Mouse (Mus musculus) lung, postnatal 0 days (tissue): Measurements from ENCODE around the gene A730049H05Rik.

Source experiments
- CTCF ChIP-seq: IDR thresholded peaks from 2 replicates; pipeline ENCODE4 v1.5.1; 2016; ENCODE audit warnings: antibody characterized with exemption, mild to moderate bottlenecking
- EP300 ChIP-seq: IDR thresholded peaks from 2 replicates; pipeline ENCODE4 v1.6.1; 2016; ENCODE audit warnings: antibody characterized with exemption, mild to moderate bottlenecking, control low read depth

- TF ChIP-seq CTCF = no peak
- TF ChIP-seq EP300 = no peak
These were observed 36.4 kb upstream of the A730049H05Rik start for GRCm38 (mm10) chr6:92779935-92780205.
